Mouse (Mus musculus) thymus, adult 2 months (tissue): ENCODE measurements around the gene Fam213b. TPM values are rescaled to one million over a fixed set of nuclear protein-coding genes. Genes with fewer than 3 reads are reported as not detected.

Source experiments
- DNase-seq: peaks from one replicate; pipeline ENCODE4 v3.0.0; 2021
- H3K27ac ChIP-seq: fragments of 200-500 bp; 2 replicates; pipeline ENCODE4 v1.5.1; 2012; ENCODE audit warnings: low read length, control low read depth; ENCODE audit not compliant: control insufficient read depth, insufficient read depth
- H3K27me3 ChIP-seq: fragments of 200-500 bp; 2 replicates; pipeline ENCODE4 v1.6.1; 2012; ENCODE audit warnings: mild to moderate bottlenecking, low read length, moderate library complexity, mixed read lengths; ENCODE audit not compliant: control insufficient read depth, insufficient read depth
- H3K36me3 ChIP-seq: fragments of 200-500 bp; 2 replicates; pipeline ENCODE4 v1.6.1; 2012; ENCODE audit warnings: mild to moderate bottlenecking, low read length, moderate library complexity; ENCODE audit not compliant: control insufficient read depth, insufficient read depth
- H3K4me1 ChIP-seq: fragments of 200-500 bp; replicated peaks from 2 replicates; pipeline ENCODE4 v1.6.1; 2012; ENCODE audit warnings: low read length; ENCODE audit not compliant: control insufficient read depth, insufficient read depth
- H3K4me3 ChIP-seq: fragments of 200-500 bp; 2 replicates; pipeline ENCODE4 v1.5.1; 2012; ENCODE audit warnings: mild to moderate bottlenecking, low read length, control low read depth, moderate library complexity; ENCODE audit not compliant: control insufficient read depth, insufficient read depth
- CTCF ChIP-seq: fragments of 200-500 bp; IDR thresholded peaks from 2 replicates; pipeline ENCODE4 v1.5.1; 2012; ENCODE audit warnings: mild to moderate bottlenecking, control low read depth, low read length, moderate library complexity, borderline replicate concordance; ENCODE audit not compliant: control insufficient read depth, poor library complexity, insufficient read depth; ENCODE audit errors: extremely low read depth
- POLR2A ChIP-seq: fragments of 200-500 bp; IDR thresholded peaks from 2 replicates; pipeline ENCODE4 v1.6.1; 2012; ENCODE audit warnings: mild to moderate bottlenecking, low read length, control low read depth, moderate library complexity; ENCODE audit not compliant: control insufficient read depth, poor library complexity, insufficient read depth; ENCODE audit errors: extremely low read depth
- WGBS: fragments of 180-500 bp; shearing (Covaris S2); methylation state at CpG from one replicate; pipeline ENCODE4 v1.1.7; 2018; 5-methylcytosine and 5-hydroxymethylcytosine counted together
- polyA plus RNA-seq: library from polyadenylated mRNA; depleted of rRNA; stranded (reverse); fragments of >200 nt; gene quantifications from 2 replicates; pipeline ENCODE4 v1.2.3, GENCODE M21; 2012

Fam213b gene
- polyA plus RNA-seq, 1 experiment: 105 TPM

GRCm38 (mm10) chr4:154933306-154933907, 34.5 kb upstream of the Fam213b start:
- H3K27me3 ChIP-seq: no peaks in the 10 kb centered on the region
- 95% methylated on average over 13 of the region's 13 CpGs for WGBS
- peaks cover 39% of the 10 kb centered on the region for H3K4me1 ChIP-seq
- DNase-seq: no peak
- H3K36me3 ChIP-seq: no peaks in the 10 kb centered on the region
- TF ChIP-seq CTCF: no peak
- TF ChIP-seq POLR2A: no peak
- H3K27ac ChIP-seq: no peak overlapping the region
- no peak overlapping the region for H3K4me3 ChIP-seq

GRCm38 (mm10) chr4:154929088-154929660, 30.2 kb upstream of the Fam213b start:
- Histone ChIP-seq H3K27ac (peak overlapping the region; percentile 12; the same call in 1 of the 2 replicates), H3K4me1 (peaks cover 32% of the 10 kb centered on the region), H3K4me3 (no peak overlapping the region), H3K27me3 (no peaks in the 10 kb centered on the region), H3K36me3 (peaks cover 2% of the 10 kb centered on the region; the same call in 1 of the 2 replicates)
- WGBS: 59% methylated on average over 12 of the region's 12 CpGs
- TF ChIP-seq POLR2A: no peak
- TF ChIP-seq CTCF: no peak
- no peak for DNase-seq

- Histone ChIP-seq H3K4me1 (peaks cover 31% of the 10 kb centered on the region), H3K4me3 (peak within 1 kb of the TSS; percentile 55), H3K27me3 (no peaks in the 10 kb centered on the region), H3K27ac (peak within 1 kb of the TSS; percentile 93), H3K36me3 (peaks cover 8% of the 10 kb centered on the region; the same call in 1 of the 2 replicates)
- TF ChIP-seq CTCF (no peak), POLR2A (no peak)
- WGBS: 52% methylated on average over 12 of the region's 12 CpGs
- no peak for DNase-seq
Measured at GRCm38 (mm10) chr4:154928395-154929087, 29.6 kb upstream of the Fam213b start, which contains the start of gene Tnfrsf14. Tnfrsf14 (minus strand) TSS chr4:154928563.

- peak; percentile 58 for DNase-seq
- WGBS: 1% methylated on average over 5 of the region's 5 CpGs
- H3K4me1 ChIP-seq: peaks cover 31% of the 10 kb centered on the region
Measured at GRCm38 (mm10) chr4:154927899-154928337, 29.0 kb upstream of the Fam213b start.

GRCm38 (mm10) chr4:154926969-154927898, 28.3 kb upstream of the Fam213b start:
- TF ChIP-seq POLR2A (no peak), CTCF (0 out of 2 replicates have a peak, but pooled peaks have one; percentile 18)
- Histone ChIP-seq H3K4me3 (peak overlapping the region; percentile 55), H3K27me3 (no peaks in the 10 kb centered on the region), H3K27ac (peak overlapping the region; percentile 93), H3K4me1 (peaks cover 31% of the 10 kb centered on the region), H3K36me3 (peaks cover 16% of the 10 kb centered on the region; the same call in 1 of the 2 replicates)
- peak; percentile 49 for DNase-seq
- WGBS: 12% methylated on average over 9 of the region's 9 CpGs

More at GRCm38 (mm10) chr4:154927899-154928337, 29.0 kb upstream of the Fam213b start:
- H3K36me3 ChIP-seq: peaks cover 14% of the 10 kb centered on the region; the same call in 1 of the 2 replicates
- peak overlapping the region; percentile 55 for H3K4me3 ChIP-seq
- no peaks in the 10 kb centered on the region for H3K27me3 ChIP-seq
- TF ChIP-seq CTCF: no peak
- no peak for TF ChIP-seq POLR2A
- H3K27ac ChIP-seq: peak overlapping the region; percentile 93
